Mouse (Mus musculus): Measurements from ENCODE around the gene Prkn.

- TF ChIP-seq CTCF (IDR thresholded peaks at IDR 0.05; ENCODE audit: control insufficient read depth, insufficient read depth, insufficient read length): no peak
- no peak for TF ChIP-seq MYOG (IDR thresholded peaks at IDR 0.05; ENCODE audit: control insufficient read depth, extremely low read depth, insufficient read length)
- TF ChIP-seq MAX (IDR thresholded peaks at IDR 0.05): no peak
- no peak for TF ChIP-seq CEBPB (IDR thresholded peaks at IDR 0.05; ENCODE audit: low read depth)
- TF ChIP-seq MYOD1 (IDR thresholded peaks at IDR 0.05; ENCODE audit: control insufficient read depth, insufficient read length, low read depth): no peak
These were observed 390.6 kb downstream of the Prkn start for GRCm38 (mm10) chr17:11230604-11231395.
